Mouse (Mus musculus) hindbrain, postnatal 0 days (tissue): ENCODE results near the gene Dag1. TPM values are rescaled to one million over a fixed set of nuclear protein-coding genes. Genes with fewer than 3 reads are reported as not detected.
A peak's percentile ranks its signal among the peaks of the same experiment; 100 is the strongest.

Experiments
- ATAC-seq: fragments of 200-750 bp; cut with Nextera tagmentation; 2 replicates; pipeline ENCODE4 v1.8.0; 2017; ENCODE audit warnings: mild to moderate bottlenecking, moderate TSS enrichment, moderate library complexity
- DNase-seq: peaks from one replicate; pipeline ENCODE4 v3.0.0-alpha.2; 2015; ENCODE audit warnings: low spot score
- H3K27ac ChIP-seq: fragments of 300-500 bp; sonication (generic); 2 replicates; pipeline ENCODE4 v1.5.1; 2014; ENCODE audit warnings: mild to moderate bottlenecking
- H3K27me3 ChIP-seq: fragments of 300-500 bp; sonication (generic); 2 replicates; pipeline ENCODE4 v1.6.1; 2014; ENCODE audit warnings: low read length, mixed read lengths; ENCODE audit not compliant: insufficient read depth
- H3K36me3 ChIP-seq: fragments of 300-500 bp; sonication (generic); 2 replicates; pipeline ENCODE4 v1.6.1; 2014; ENCODE audit warnings: low read length, mixed read lengths; ENCODE audit not compliant: insufficient read depth
- H3K4me1 ChIP-seq: fragments of 300-500 bp; sonication (generic); 2 replicates; pipeline ENCODE4 v1.6.1; 2014; ENCODE audit warnings: antibody characterized with exemption, low read length, mixed read lengths; ENCODE audit not compliant: insufficient read depth
- H3K4me2 ChIP-seq: fragments of 300-500 bp; sonication (generic); 2 replicates; pipeline ENCODE4 v1.6.1; 2014; ENCODE audit warnings: low read depth, mild to moderate bottlenecking, low read length, moderate library complexity, mixed read lengths
- H3K4me3 ChIP-seq: fragments of 300-500 bp; sonication (generic); 2 replicates; pipeline ENCODE4 v1.5.1; 2014; ENCODE audit warnings: low read length
- H3K9ac ChIP-seq: fragments of 300-500 bp; sonication (generic); replicated peaks from 2 replicates; pipeline ENCODE4 v1.6.1; 2014; ENCODE audit warnings: mild to moderate bottlenecking, low read length, moderate library complexity, mixed read lengths
- H3K9me3 ChIP-seq: fragments of 300-500 bp; sonication (generic); 2 replicates; pipeline ENCODE4 v1.6.1; 2016; ENCODE audit warnings: low read length, mixed read lengths
- CTCF ChIP-seq: IDR thresholded peaks from 2 replicates; pipeline ENCODE4 v1.5.1; 2016; ENCODE audit warnings: antibody characterized with exemption, control low read depth, low read depth
- WGBS: fragments of 180-500 bp; shearing (Covaris S2); extraction: QIAGEN DNeasy Blood & Tissue Kit; methylation state at CpG from one replicate; pipeline ENCODE4 v1.1.7; 2014; 5-methylcytosine and 5-hydroxymethylcytosine counted together
- polyA plus RNA-seq: library from polyadenylated mRNA; unstranded; fragments of >200 nt; fragmentation: Nextera tagmentation; extraction: Ambion mirVana; gene quantifications from 2 replicates; pipeline ENCODE4 v1.2.1, GENCODE M21; 2015
- total RNA-seq: library from RNA; depleted of rRNA; stranded (reverse); fragments of >200 nt; gene quantifications from 2 replicates; pipeline ENCODE4 v1.2.3, GENCODE M21; 2014

Dag1 gene
- total and polyA plus RNA-seq, 2 experiments from 2014 or later, result 76.3 to 127 TPM

DNA sequence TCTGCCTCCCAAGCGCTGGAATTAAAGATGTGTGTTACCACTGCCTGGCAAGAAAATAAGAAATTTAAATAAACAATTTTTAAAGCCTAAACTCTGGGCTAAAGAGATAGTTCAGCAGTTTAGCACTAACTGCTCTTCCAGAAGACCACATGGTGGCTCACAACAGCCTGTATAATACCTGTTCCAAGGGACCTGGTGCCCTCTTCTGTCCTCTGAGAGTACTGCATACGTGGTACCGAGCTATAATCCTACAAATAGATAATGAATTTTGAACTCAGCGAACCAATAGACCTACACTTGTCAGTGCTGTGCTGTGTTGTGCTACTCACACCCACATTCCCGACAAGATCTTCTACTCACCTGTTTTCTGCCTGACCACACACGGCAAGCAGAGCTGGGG, 20.7 kb upstream of the Dag1 start:
- DNase-seq (peak; percentile 86), ATAC-seq (peak; percentile 82)
- Histone ChIP-seq H3K36me3 (no peaks in the 10 kb centered on the region), H3K4me3 (no peak overlapping the region), H3K9me3 (no peaks in the 10 kb centered on the region), H3K9ac (no peak overlapping the region), H3K27me3 (no peaks in the 10 kb centered on the region), H3K27ac (no peak overlapping the region), H3K4me1 (no peaks in the 10 kb centered on the region), H3K4me2 (no peak overlapping the region)
- peak; percentile 90 for TF ChIP-seq CTCF
- 12% methylated on average over 6 of the region's 6 CpGs for WGBS

DNA sequence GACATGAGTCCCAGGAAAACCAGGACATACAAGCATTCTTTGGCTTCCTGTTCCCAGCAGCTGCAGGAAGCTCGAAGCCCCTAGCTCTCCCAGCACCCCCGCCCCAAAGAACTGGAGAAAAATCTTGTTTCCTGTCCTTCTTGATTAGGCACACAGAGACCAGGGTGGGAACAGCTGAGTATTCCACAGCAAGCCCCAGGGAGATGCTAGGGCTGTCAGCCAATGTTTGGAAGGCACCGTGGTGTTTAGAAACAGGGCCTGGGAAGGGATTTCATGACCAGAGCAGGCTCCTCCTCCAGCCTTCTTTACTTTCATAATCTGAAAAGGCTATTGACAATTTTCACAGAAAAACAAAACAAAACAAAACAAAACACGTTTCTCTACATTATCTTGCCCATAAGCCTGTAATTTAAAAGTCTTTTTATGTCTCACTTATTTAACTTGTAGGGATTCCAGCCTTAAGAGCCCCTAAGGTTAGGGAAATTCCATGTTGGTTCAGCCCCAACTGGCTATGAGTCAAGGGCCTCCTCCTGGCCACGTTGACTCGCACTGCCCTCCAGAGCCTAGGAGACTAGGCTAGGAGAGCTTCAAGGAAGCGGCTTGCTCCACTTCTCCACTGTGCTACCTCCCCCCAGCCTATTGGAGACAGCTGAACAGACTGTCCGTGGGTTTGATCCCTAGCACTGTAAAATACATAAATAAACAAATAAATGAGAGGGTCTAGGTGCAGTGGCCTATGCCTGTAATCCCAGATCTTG, 16.5 kb upstream of the Dag1 start:
- no peak for TF ChIP-seq CTCF
- DNase-seq, result peak; percentile 72

DNA sequence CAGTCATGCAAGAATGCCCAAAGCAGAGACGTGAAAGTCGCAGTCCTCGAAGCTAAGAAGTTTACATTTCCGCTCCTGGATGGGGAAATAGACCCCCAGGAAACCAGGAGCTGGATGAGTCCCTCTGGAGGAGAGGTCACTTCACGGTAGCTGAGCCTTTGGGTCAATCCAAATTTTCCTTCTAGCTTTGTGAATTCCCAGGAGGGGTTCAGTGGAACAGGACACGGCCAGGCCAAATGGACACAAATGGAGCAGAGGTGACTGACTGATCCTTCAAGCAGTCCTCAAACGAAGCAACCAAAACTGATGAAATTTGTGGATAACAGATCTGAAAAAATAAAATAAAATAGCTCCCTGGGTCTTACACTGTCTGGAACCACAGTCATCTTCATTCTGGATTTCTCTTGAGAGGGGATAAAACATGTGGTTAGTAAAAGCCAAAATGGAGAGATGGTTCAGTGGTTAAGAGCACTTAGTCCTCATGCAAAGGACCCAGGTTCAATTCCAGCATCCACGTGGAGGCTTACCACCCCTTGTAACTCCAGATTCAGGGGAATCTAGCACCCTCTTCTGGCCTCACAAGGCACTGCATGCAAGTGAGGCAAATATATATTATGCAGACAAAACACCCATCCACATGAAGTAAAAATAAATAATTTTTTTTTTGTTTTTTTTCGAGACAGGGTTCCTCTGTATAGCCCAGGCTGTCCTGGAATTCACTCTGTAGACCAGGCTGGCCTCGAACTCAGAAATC, 15.1 kb upstream of the Dag1 start:
- no peak for ATAC-seq
- no peak for DNase-seq
- H3K36me3 ChIP-seq, result no peaks in the 10 kb centered on the region
- H3K4me1 ChIP-seq, result no peaks in the 10 kb centered on the region
- H3K4me3 ChIP-seq, result no peak overlapping the region
- H3K27me3 ChIP-seq, result no peaks in the 10 kb centered on the region
- H3K9me3 ChIP-seq, result no peaks in the 10 kb centered on the region
- H3K9ac ChIP-seq, result no peak overlapping the region
- 61% methylated on average over 10 of the region's 10 CpGs for WGBS
- TF ChIP-seq CTCF, result peak; percentile 62
- H3K4me2 ChIP-seq, result no peak overlapping the region
- no peak overlapping the region for H3K27ac ChIP-seq

More for the DNA sequence above, 16.5 kb upstream of the Dag1 start:
- Histone ChIP-seq H3K9me3 (no peaks in the 10 kb centered on the region), H3K36me3 (no peaks in the 10 kb centered on the region), H3K27me3 (no peaks in the 10 kb centered on the region), H3K4me3 (no peak overlapping the region), H3K4me2 (no peak overlapping the region), H3K27ac (no peak overlapping the region; the same call in 1 of the 2 replicates), H3K4me1 (no peaks in the 10 kb centered on the region), H3K9ac (no peak overlapping the region)
- 31% methylated on average over 8 of the region's 8 CpGs for WGBS
- peak; percentile 72; the same call in 1 of the 2 replicates for ATAC-seq

DNA sequence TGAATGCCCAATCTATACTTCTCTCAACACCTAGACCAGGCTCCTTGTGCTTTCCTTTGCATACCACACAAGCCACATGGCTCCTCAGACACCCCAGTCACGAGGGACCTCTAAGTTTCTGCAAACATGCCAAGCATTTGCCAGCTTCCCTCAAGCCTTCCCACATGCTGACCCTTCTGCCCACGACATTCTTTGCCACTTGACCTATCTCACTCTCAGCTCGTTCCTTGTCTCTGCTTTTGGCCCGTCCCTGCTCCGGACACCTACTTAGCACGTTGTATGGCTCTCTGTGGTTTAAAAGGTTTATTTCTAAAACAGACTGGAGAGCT, 11.5 kb upstream of the Dag1 start:
- no peak for TF ChIP-seq CTCF
- 68% methylated on average over 6 of the region's 6 CpGs for WGBS
- ATAC-seq, result no peak
- no peak overlapping the region for H3K27ac ChIP-seq
- H3K4me1 ChIP-seq, result no peaks in the 10 kb centered on the region
- H3K4me3 ChIP-seq, result no peak overlapping the region
- H3K9ac ChIP-seq, result no peak overlapping the region
- H3K4me2 ChIP-seq, result no peak overlapping the region
- no peaks in the 10 kb centered on the region for H3K36me3 ChIP-seq
- no peaks in the 10 kb centered on the region for H3K27me3 ChIP-seq
- H3K9me3 ChIP-seq, result no peaks in the 10 kb centered on the region
- no peak for DNase-seq

DNA sequence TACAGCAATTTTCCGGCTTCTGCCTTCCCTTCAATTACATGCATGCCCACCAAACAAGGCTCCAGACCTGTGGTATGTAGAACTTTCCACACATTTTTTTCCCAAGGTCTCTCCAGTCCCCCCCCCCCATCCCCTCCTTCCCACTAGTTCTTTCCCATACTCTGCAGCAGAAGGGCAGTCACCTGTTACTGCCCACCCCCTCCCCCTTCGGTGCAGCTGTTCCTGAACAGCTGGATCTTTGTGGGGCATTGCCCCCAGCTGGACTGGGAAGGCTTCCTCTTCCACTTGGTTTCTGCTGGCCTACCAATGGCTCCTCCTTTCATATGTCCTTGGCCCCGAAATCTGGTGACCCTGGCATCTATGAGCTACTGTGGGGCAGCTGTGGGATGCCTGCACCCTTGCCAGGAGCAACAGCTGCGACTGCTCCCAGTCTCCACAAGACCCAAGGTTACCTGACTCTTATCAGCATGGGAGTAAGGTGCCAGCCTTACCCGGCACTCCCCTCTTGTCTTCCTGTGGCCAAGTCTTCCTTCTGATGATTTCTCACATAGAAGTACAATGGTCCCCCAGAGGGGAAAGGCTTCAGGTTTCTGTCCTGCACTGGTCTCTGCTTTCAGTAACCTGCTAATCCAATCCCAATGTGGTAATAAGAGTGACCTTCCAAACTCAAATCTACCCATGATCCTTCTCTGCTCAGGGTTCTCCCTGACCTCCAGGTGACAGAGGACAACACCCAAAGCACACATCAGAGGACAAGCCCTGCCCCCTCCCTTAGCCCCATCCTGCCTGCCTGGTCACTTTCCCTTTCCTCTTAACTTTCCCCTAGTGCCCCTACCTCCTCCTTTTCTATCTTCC, 10.9 kb upstream of the Dag1 start:
- no peaks in the 10 kb centered on the region for H3K27me3 ChIP-seq
- 83% methylated on average over 5 of the region's 5 CpGs for WGBS
- H3K4me2 ChIP-seq, result no peak overlapping the region
- TF ChIP-seq CTCF, result no peak
- H3K9me3 ChIP-seq, result no peaks in the 10 kb centered on the region
- H3K4me3 ChIP-seq, result no peak overlapping the region
- no peak overlapping the region for H3K9ac ChIP-seq
- no peaks in the 10 kb centered on the region for H3K4me1 ChIP-seq
- H3K27ac ChIP-seq, result no peak overlapping the region
- H3K36me3 ChIP-seq, result no peaks in the 10 kb centered on the region
- no peak for ATAC-seq
- DNase-seq, result no peak

DNA sequence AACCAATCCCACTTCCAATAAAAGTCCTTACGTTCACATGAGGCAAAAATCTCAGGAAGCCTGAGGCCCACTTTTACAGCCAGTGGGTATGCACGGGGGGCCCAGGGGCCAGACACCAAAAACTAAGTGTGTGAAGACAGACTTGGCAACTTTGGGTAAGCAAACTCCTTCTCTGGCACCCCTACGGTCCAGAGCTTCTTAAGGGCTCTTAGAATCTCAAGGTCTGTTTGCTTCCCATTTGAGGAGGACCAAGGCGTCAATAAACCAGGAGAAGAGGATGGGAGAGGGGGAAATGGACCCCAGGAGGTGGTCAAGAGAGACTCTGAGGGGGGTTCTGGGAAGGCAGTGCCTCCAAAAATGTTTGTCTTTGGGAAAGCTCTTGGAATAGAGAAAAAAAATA, 9.7 kb upstream of the Dag1 start:
- no peak for TF ChIP-seq CTCF
- 81% methylated on average over 4 of the region's 4 CpGs for WGBS
- Histone ChIP-seq H3K27ac (no peak overlapping the region), H3K27me3 (no peaks in the 10 kb centered on the region), H3K9ac (no peak overlapping the region), H3K9me3 (no peaks in the 10 kb centered on the region), H3K4me1 (no peaks in the 10 kb centered on the region), H3K4me3 (no peak overlapping the region), H3K4me2 (no peak overlapping the region), H3K36me3 (no peaks in the 10 kb centered on the region)
- ATAC-seq (no peak), DNase-seq (no peak)
